Mouse (Mus musculus) ovary, adult 2 months (tissue): ENCODE measurements around the gene Kctd18. TPM values are rescaled to one million over a fixed set of nuclear protein-coding genes. Genes with fewer than 3 reads are reported as not detected.

Experiments used
- polyA plus RNA-seq: library from polyadenylated mRNA; depleted of rRNA; stranded (reverse); fragments of >200 nt; gene quantifications from 2 replicates; pipeline ENCODE4 v1.2.3, GENCODE M21; 2012; rRNA removed

Kctd18 gene
- 5.4 and 6.5 TPM in 2 replicates for polyA plus RNA-seq

DNA sequence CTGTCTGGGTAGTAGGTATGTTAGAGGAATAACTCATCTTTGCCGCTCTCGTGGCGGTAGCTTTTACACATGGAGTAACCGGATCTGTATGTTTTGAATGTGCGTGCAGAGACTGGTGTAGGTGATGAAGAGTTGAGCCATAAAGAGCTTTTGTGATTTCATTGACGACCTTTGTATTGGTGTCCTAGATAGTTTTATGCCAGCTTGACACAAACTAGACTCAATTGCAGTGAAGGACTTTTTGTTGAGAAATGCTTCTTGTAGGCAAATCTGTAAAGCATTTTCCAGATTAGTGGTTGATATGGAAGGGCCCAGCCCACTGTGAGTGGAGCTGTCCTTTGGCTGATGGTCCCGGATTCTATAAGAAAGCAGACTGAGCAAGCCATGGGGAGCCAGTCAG, at the start of gene Kctd18:
Gene Kctd18 (minus strand): TSS at position 101 of the 400 bp plus-strand sequence.

DNA sequence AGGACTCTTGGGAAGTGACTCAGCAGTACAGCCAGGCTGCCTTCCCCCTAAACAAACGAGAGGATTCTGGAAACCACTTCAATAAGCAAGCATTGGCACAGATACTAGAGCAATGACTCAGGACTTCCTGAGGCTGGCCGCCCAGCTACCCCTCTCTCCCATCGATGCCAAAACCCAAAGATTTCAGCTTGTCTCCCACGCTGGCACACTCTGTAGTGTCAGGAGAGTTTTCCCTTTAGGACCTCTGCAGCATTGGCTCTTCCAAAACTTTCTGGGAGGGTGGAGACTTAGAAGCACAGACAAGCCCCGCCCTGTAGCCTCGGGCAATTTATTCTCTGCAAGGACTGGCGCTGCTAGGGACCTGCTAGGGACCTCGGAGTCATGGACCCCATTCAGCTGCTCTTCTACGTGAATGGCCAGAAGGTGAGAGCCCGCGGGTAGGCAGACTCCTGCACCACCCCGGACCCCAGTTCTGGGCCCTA, 10.9 kb upstream of the Kctd18 start, which contains the start of gene Aox1:
Gene Aox1 (plus strand): TSS at position 296 of the 482 bp plus-strand sequence.

GRCm38 (mm10) chr1:57995432-57996132, 23.2 kb downstream of the Kctd18 start, which contains the start of gene Sgo2a:
TSS of gene Sgo2a (plus strand) at chr1:57995971.

Other genes starting within 250 kb of the Kctd18 start
- 6.7 and 15.9 TPM in 2 replicates for gene Spats2l, start 244.8 kb downstream of the Kctd18 start, polyA plus RNA-seq
- 1.2 and 1.3 TPM in 2 replicates for gene Sgo2a, start 23.0 kb downstream of the Kctd18 start, polyA plus RNA-seq
- 5.1 and 7.0 TPM in 2 replicates for gene Aox1, start 11.0 kb upstream of the Kctd18 start, polyA plus RNA-seq
- gene Aox3, start 94.2 kb upstream of the Kctd18 start, polyA plus RNA-seq: 2.4 and 3.6 TPM in 2 replicates
- gene Aox4, start 191.4 kb upstream of the Kctd18 start, polyA plus RNA-seq: 0.21 and 0.48 TPM in 2 replicates